Mouse (Mus musculus) forebrain, embryonic 12.5 days (tissue): ENCODE measurements at regions not wholly inside any gene's neighbourhood (a gene's known extent, or its start where the extent isn't known, plus 50 kb on each side); places are given as distances from the start of the nearest gene placed in this dataset.

Source experiments
- ATAC-seq: fragments of 200-750 bp; cut with Nextera tagmentation; 2 replicates; pipeline ENCODE4 v1.8.0; 2017; ENCODE audit warnings: moderate TSS enrichment; ENCODE audit not compliant: low FRiP score
- H3K27ac ChIP-seq: fragments of 300-500 bp; sonication (generic); 2 replicates; pipeline ENCODE4 v1.5.1; 2016; ENCODE audit warnings: mild to moderate bottlenecking
- H3K27me3 ChIP-seq: fragments of 300-500 bp; sonication (generic); 2 replicates; pipeline ENCODE4 v1.6.1; 2016; ENCODE audit warnings: mild to moderate bottlenecking
- H3K36me3 ChIP-seq: fragments of 300-500 bp; sonication (generic); replicated peaks from 2 replicates; pipeline ENCODE4 v1.6.1; 2016; ENCODE audit warnings: mild to moderate bottlenecking
- H3K4me1 ChIP-seq: fragments of 300-500 bp; sonication (generic); 2 replicates; pipeline ENCODE4 v1.6.1; 2016
- H3K4me2 ChIP-seq: fragments of 300-500 bp; sonication (generic); 2 replicates; pipeline ENCODE4 v1.6.1; 2016; ENCODE audit warnings: mild to moderate bottlenecking, moderate library complexity
- H3K4me3 ChIP-seq: fragments of 300-500 bp; sonication (generic); replicated peaks from 2 replicates; pipeline ENCODE4 v1.5.1; 2016; ENCODE audit warnings: mild to moderate bottlenecking
- H3K9ac ChIP-seq: fragments of 300-500 bp; sonication (generic); 2 replicates; pipeline ENCODE4 v1.6.1; 2016; ENCODE audit warnings: mild to moderate bottlenecking
- H3K9me3 ChIP-seq: fragments of 300-500 bp; sonication (generic); 2 replicates; pipeline ENCODE4 v1.6.1; 2016
- WGBS: fragments of 180-500 bp; shearing (Covaris S2); methylation state at CpG from one replicate; pipeline ENCODE4 v1.1.7; 2016; 5-methylcytosine and 5-hydroxymethylcytosine counted together

- ATAC-seq, result no peak
- H3K9me3 ChIP-seq, result no peaks in the 10 kb centered on the region
- H3K4me1 ChIP-seq, result no peaks in the 10 kb centered on the region
- H3K4me3 ChIP-seq, result no peak overlapping the region
- no peak overlapping the region for H3K4me2 ChIP-seq
- H3K27ac ChIP-seq, result no peak overlapping the region
- 89% methylated on average over 7 of the region's 7 CpGs for WGBS
- H3K27me3 ChIP-seq, result no peaks in the 10 kb centered on the region
- no peak overlapping the region for H3K9ac ChIP-seq
- no peaks in the 10 kb centered on the region for H3K36me3 ChIP-seq
Observed at GRCm38 (mm10) chr8:115626396-115627136, 81.0 kb downstream of the Maf start.

GRCm38 (mm10) chr8:115625072-115625471 is 82.5 kb downstream of the Maf start:
- no peak overlapping the region for H3K9ac ChIP-seq
- H3K4me3 ChIP-seq, result no peak overlapping the region
- H3K4me1 ChIP-seq, result no peaks in the 10 kb centered on the region
- no peak overlapping the region for H3K4me2 ChIP-seq
- H3K9me3 ChIP-seq, result no peaks in the 10 kb centered on the region
- WGBS, result 83% methylated on average over 1 of the region's 1 CpGs
- no peak for ATAC-seq
- H3K27ac ChIP-seq, result no peak overlapping the region
- H3K27me3 ChIP-seq, result no peaks in the 10 kb centered on the region
- H3K36me3 ChIP-seq, result no peaks in the 10 kb centered on the region

- Histone ChIP-seq H3K4me1 (no peaks in the 10 kb centered on the region), H3K9ac (no peak overlapping the region)
- no peak for ATAC-seq
Observed at GRCm38 (mm10) chr8:115618049-115618760, 89.4 kb downstream of the Maf start.

GRCm38 (mm10) chr8:115616871-115617605 is 90.6 kb downstream of the Maf start:
- no peaks in the 10 kb centered on the region for H3K4me1 ChIP-seq
- no peak overlapping the region for H3K4me2 ChIP-seq
- no peak for ATAC-seq
- H3K9ac ChIP-seq, result no peak overlapping the region
- no peak overlapping the region for H3K4me3 ChIP-seq
- no peaks in the 10 kb centered on the region for H3K27me3 ChIP-seq
- no peaks in the 10 kb centered on the region for H3K36me3 ChIP-seq
- H3K9me3 ChIP-seq, result no peaks in the 10 kb centered on the region
- H3K27ac ChIP-seq, result no peak overlapping the region
- WGBS, result 91% methylated on average over 9 of the region's 9 CpGs

More at GRCm38 (mm10) chr8:115618049-115618760, 89.4 kb downstream of the Maf start:
- WGBS, result 90% methylated on average over 13 of the region's 13 CpGs
- no peaks in the 10 kb centered on the region for H3K27me3 ChIP-seq
- H3K4me3 ChIP-seq, result no peak overlapping the region
- no peak overlapping the region for H3K27ac ChIP-seq
- H3K4me2 ChIP-seq, result no peak overlapping the region
- H3K9me3 ChIP-seq, result no peaks in the 10 kb centered on the region
- no peaks in the 10 kb centered on the region for H3K36me3 ChIP-seq

- ATAC-seq, result no peak
- H3K9me3 ChIP-seq, result no peaks in the 10 kb centered on the region
- WGBS, result 84% methylated on average over 5 of the region's 5 CpGs
Observed at GRCm38 (mm10) chr8:115613946-115614584, 93.5 kb downstream of the Maf start.

GRCm38 (mm10) chr8:115612119-115612518 is 95.5 kb downstream of the Maf start:
- Histone ChIP-seq H3K27ac (no peak overlapping the region), H3K4me1 (no peaks in the 10 kb centered on the region), H3K9ac (no peak overlapping the region), H3K27me3 (no peaks in the 10 kb centered on the region), H3K4me2 (no peak overlapping the region), H3K4me3 (no peak overlapping the region), H3K36me3 (no peaks in the 10 kb centered on the region), H3K9me3 (no peaks in the 10 kb centered on the region)
- no peak for ATAC-seq
- 81% methylated on average over 3 of the region's 3 CpGs for WGBS

More at GRCm38 (mm10) chr8:115613946-115614584, 93.5 kb downstream of the Maf start:
- H3K27ac ChIP-seq, result no peak overlapping the region
- H3K4me2 ChIP-seq, result no peak overlapping the region
- no peak overlapping the region for H3K9ac ChIP-seq
- H3K4me1 ChIP-seq, result no peaks in the 10 kb centered on the region
- no peaks in the 10 kb centered on the region for H3K36me3 ChIP-seq
- H3K4me3 ChIP-seq, result no peak overlapping the region
- no peaks in the 10 kb centered on the region for H3K27me3 ChIP-seq

GRCm38 (mm10) chr8:115599771-115600170 is 107.8 kb downstream of the Maf start:
- Histone ChIP-seq H3K4me1 (no peaks in the 10 kb centered on the region), H3K9me3 (no peaks in the 10 kb centered on the region), H3K27ac (no peak overlapping the region), H3K4me2 (no peak overlapping the region), H3K9ac (no peak overlapping the region), H3K27me3 (no peaks in the 10 kb centered on the region), H3K4me3 (no peak overlapping the region), H3K36me3 (no peaks in the 10 kb centered on the region)
- 89% methylated on average over 6 of the region's 6 CpGs for WGBS
- ATAC-seq, result no peak

- H3K36me3 ChIP-seq, result no peaks in the 10 kb centered on the region
- no peaks in the 10 kb centered on the region for H3K4me1 ChIP-seq
- ATAC-seq, result no peak
- H3K27ac ChIP-seq, result no peak overlapping the region
- H3K9ac ChIP-seq, result no peak overlapping the region
- H3K9me3 ChIP-seq, result no peaks in the 10 kb centered on the region
- H3K4me2 ChIP-seq, result no peak overlapping the region
- H3K27me3 ChIP-seq, result no peaks in the 10 kb centered on the region
- 62% methylated on average over 10 of the region's 10 CpGs for WGBS
- H3K4me3 ChIP-seq, result no peak overlapping the region
Observed at GRCm38 (mm10) chr8:115597226-115597953, 110.2 kb downstream of the Maf start.

GRCm38 (mm10) chr8:115589721-115590120 is 117.9 kb downstream of the Maf start:
- H3K4me3 ChIP-seq, result no peak overlapping the region
- no peak overlapping the region for H3K27ac ChIP-seq
- H3K9me3 ChIP-seq, result no peaks in the 10 kb centered on the region
- no peak for ATAC-seq
- no peaks in the 10 kb centered on the region for H3K4me1 ChIP-seq
- no peak overlapping the region for H3K9ac ChIP-seq
- WGBS, result 87% methylated on average over 2 of the region's 2 CpGs
- no peaks in the 10 kb centered on the region for H3K36me3 ChIP-seq
- H3K4me2 ChIP-seq, result no peak overlapping the region
- no peaks in the 10 kb centered on the region for H3K27me3 ChIP-seq

- WGBS, result 92% methylated on average over 2 of the region's 2 CpGs
- no peaks in the 10 kb centered on the region for H3K36me3 ChIP-seq
- H3K4me3 ChIP-seq, result no peak overlapping the region
- no peaks in the 10 kb centered on the region for H3K27me3 ChIP-seq
- no peaks in the 10 kb centered on the region for H3K9me3 ChIP-seq
- H3K27ac ChIP-seq, result no peak overlapping the region
- no peaks in the 10 kb centered on the region for H3K4me1 ChIP-seq
- no peak overlapping the region for H3K4me2 ChIP-seq
- ATAC-seq, result no peak
- H3K9ac ChIP-seq, result no peak overlapping the region
Observed at GRCm38 (mm10) chr8:115589076-115589475, 118.5 kb downstream of the Maf start.

- H3K27ac ChIP-seq, result no peak overlapping the region
Observed at GRCm38 (mm10) chr8:115584311-115584907, 123.2 kb downstream of the Maf start.

More at GRCm38 (mm10) chr8:115584311-115584907, 123.2 kb downstream of the Maf start:
- Histone ChIP-seq H3K27me3 (no peaks in the 10 kb centered on the region), H3K9me3 (no peaks in the 10 kb centered on the region), H3K4me2 (no peak overlapping the region), H3K9ac (no peak overlapping the region), H3K36me3 (no peaks in the 10 kb centered on the region), H3K4me3 (no peak overlapping the region), H3K4me1 (no peaks in the 10 kb centered on the region)
- no peak for ATAC-seq
- 86% methylated on average over 8 of the region's 8 CpGs for WGBS
